Mouse (Mus musculus): ENCODE results near the gene Pde1c. TPM values are rescaled to one million over a fixed set of nuclear protein-coding genes. Genes with fewer than 3 reads are reported as not detected.

Pde1c gene
- total RNA-seq, 1 experiment = 0.18 TPM

- in situ Hi-C loops (cut with MboI; ENCODE audit: low sequenced_read_pairs in 2 of 2, unreplicated experiment in 2 of 2) = no loop called here
- TF ChIP-seq MAFK (IDR thresholded peaks at IDR 0.05; ENCODE audit: insufficient read depth, low read depth, low read length) (no peak), CHD2 (IDR thresholded peaks at IDR 0.05; ENCODE audit: low read depth, low read length) (no peak), ZC3H11A (IDR thresholded peaks at IDR 0.05; ENCODE audit: borderline replicate concordance, low read depth, low read length) (no peak), HCFC1 (IDR thresholded peaks at IDR 0.05; ENCODE audit: borderline replicate concordance, insufficient read depth, low read length) (no peak), ZNF384 (IDR thresholded peaks at IDR 0.05; ENCODE audit: low read depth, low read length) (no peak)
- Histone ChIP-seq H3K4me1 (ENCODE audit: control insufficient read depth in 2 of 2, insufficient read depth in 2 of 2, low read length in 2 of 2, poor library complexity in 1 of 2) (no peaks in the 10 kb centered on the region), H3K9ac (ENCODE audit: insufficient read depth, low read depth, low read length, poor library complexity, severe bottlenecking) (no peak overlapping the region), H3K4me3 (ENCODE audit: insufficient read depth in 1 of 2, low read depth in 1 of 2, low read length in 2 of 2, poor library complexity in 1 of 2, severe bottlenecking in 1 of 2) (no peak overlapping the region), H3K36me3 (ENCODE audit: control insufficient read depth, insufficient read depth, low read length, poor library complexity, severe bottlenecking) (no peaks in the 10 kb centered on the region), H3K27ac (ENCODE audit: insufficient read depth, low read depth, low read length, poor library complexity, severe bottlenecking) (no peak overlapping the region), H3K9me3 (ENCODE audit: control insufficient read depth, insufficient read depth, low read depth, low read length) (no peaks in the 10 kb centered on the region)
- DNase-seq (ENCODE audit: low read depth, low spot score) = no peak
Measured at GRCm38 (mm10) chr6:56335811-56336446, 233.0 kb downstream of the Pde1c start.

GRCm38 (mm10) chr6:56332149-56332548, 236.8 kb downstream of the Pde1c start:
- Histone ChIP-seq H3K9ac (ENCODE audit: insufficient read depth, low read depth, low read length, poor library complexity, severe bottlenecking) (no peak overlapping the region), H3K36me3 (ENCODE audit: control insufficient read depth, insufficient read depth, low read length, poor library complexity, severe bottlenecking) (no peaks in the 10 kb centered on the region), H3K9me3 (ENCODE audit: control insufficient read depth, insufficient read depth, low read depth, low read length) (no peaks in the 10 kb centered on the region), H3K27ac (ENCODE audit: insufficient read depth, low read depth, low read length, poor library complexity, severe bottlenecking) (no peak overlapping the region), H3K4me1 (ENCODE audit: control insufficient read depth in 2 of 2, insufficient read depth in 2 of 2, low read length in 2 of 2, poor library complexity in 1 of 2) (no peaks in the 10 kb centered on the region), H3K4me3 (ENCODE audit: insufficient read depth in 1 of 2, low read depth in 1 of 2, low read length in 2 of 2, poor library complexity in 1 of 2, severe bottlenecking in 1 of 2) (no peak overlapping the region)
- no peak for DNase-seq (ENCODE audit: low read depth, low spot score)
- TF ChIP-seq HCFC1 (IDR thresholded peaks at IDR 0.05; ENCODE audit: borderline replicate concordance, insufficient read depth, low read length) (no peak), MAFK (IDR thresholded peaks at IDR 0.05; ENCODE audit: insufficient read depth, low read depth, low read length) (no peak), ZNF384 (IDR thresholded peaks at IDR 0.05; ENCODE audit: low read depth, low read length) (no peak)
- in situ Hi-C loops (cut with MboI; ENCODE audit: low sequenced_read_pairs in 2 of 2, unreplicated experiment in 2 of 2) = no loop called here

GRCm38 (mm10) chr6:56331432-56331831, 237.5 kb downstream of the Pde1c start:
- H3K9me3 ChIP-seq (ENCODE audit: control insufficient read depth, insufficient read depth, low read depth, low read length) = no peaks in the 10 kb centered on the region
- no peak overlapping the region for H3K9ac ChIP-seq (ENCODE audit: insufficient read depth, low read depth, low read length, poor library complexity, severe bottlenecking)
- H3K36me3 ChIP-seq (ENCODE audit: control insufficient read depth, insufficient read depth, low read length, poor library complexity, severe bottlenecking) = no peaks in the 10 kb centered on the region
- DNase-seq (ENCODE audit: low read depth, low spot score) = no peak
- no peak overlapping the region for H3K27ac ChIP-seq (ENCODE audit: insufficient read depth, low read depth, low read length, poor library complexity, severe bottlenecking)
- in situ Hi-C loops (cut with MboI; ENCODE audit: low sequenced_read_pairs in 2 of 2, unreplicated experiment in 2 of 2) = no loop called here
- no peaks in the 10 kb centered on the region for H3K4me1 ChIP-seq (ENCODE audit: control insufficient read depth in 2 of 2, insufficient read depth in 2 of 2, low read length in 2 of 2, poor library complexity in 1 of 2)
- TF ChIP-seq ZNF384 (IDR thresholded peaks at IDR 0.05; ENCODE audit: low read depth, low read length) (no peak), HCFC1 (IDR thresholded peaks at IDR 0.05; ENCODE audit: borderline replicate concordance, insufficient read depth, low read length) (no peak), MAFK (IDR thresholded peaks at IDR 0.05; ENCODE audit: insufficient read depth, low read depth, low read length) (no peak), CHD2 (IDR thresholded peaks at IDR 0.05; ENCODE audit: low read depth, low read length) (no peak), ZC3H11A (IDR thresholded peaks at IDR 0.05; ENCODE audit: borderline replicate concordance, low read depth, low read length) (no peak)
- H3K4me3 ChIP-seq (ENCODE audit: insufficient read depth in 1 of 2, low read depth in 1 of 2, low read length in 2 of 2, poor library complexity in 1 of 2, severe bottlenecking in 1 of 2) = no peak overlapping the region

- in situ Hi-C loops (cut with MboI; ENCODE audit: low sequenced_read_pairs in 2 of 2, unreplicated experiment in 2 of 2) = no loop called here
- no peaks in the 10 kb centered on the region for H3K9me3 ChIP-seq (ENCODE audit: control insufficient read depth, insufficient read depth, low read depth, low read length)
- no peak overlapping the region for H3K27ac ChIP-seq (ENCODE audit: insufficient read depth, low read depth, low read length, poor library complexity, severe bottlenecking)
- H3K9ac ChIP-seq (ENCODE audit: insufficient read depth, low read depth, low read length, poor library complexity, severe bottlenecking) = no peak overlapping the region
- no peak for DNase-seq (ENCODE audit: low read depth, low spot score)
- no peaks in the 10 kb centered on the region for H3K4me1 ChIP-seq (ENCODE audit: control insufficient read depth in 2 of 2, insufficient read depth in 2 of 2, low read length in 2 of 2, poor library complexity in 1 of 2)
- no peak for TF ChIP-seq MAFK (IDR thresholded peaks at IDR 0.05; ENCODE audit: insufficient read depth, low read depth, low read length)
- TF ChIP-seq ZC3H11A (IDR thresholded peaks at IDR 0.05; ENCODE audit: borderline replicate concordance, low read depth, low read length) = no peak
- no peak for TF ChIP-seq ZNF384 (IDR thresholded peaks at IDR 0.05; ENCODE audit: low read depth, low read length)
- no peak for TF ChIP-seq CHD2 (IDR thresholded peaks at IDR 0.05; ENCODE audit: low read depth, low read length)
- no peak for TF ChIP-seq HCFC1 (IDR thresholded peaks at IDR 0.05; ENCODE audit: borderline replicate concordance, insufficient read depth, low read length)
- no peaks in the 10 kb centered on the region for H3K36me3 ChIP-seq (ENCODE audit: control insufficient read depth, insufficient read depth, low read length, poor library complexity, severe bottlenecking)
- H3K4me3 ChIP-seq (ENCODE audit: insufficient read depth in 1 of 2, low read depth in 1 of 2, low read length in 2 of 2, poor library complexity in 1 of 2, severe bottlenecking in 1 of 2) = no peak overlapping the region
Measured at GRCm38 (mm10) chr6:56328103-56328502, 240.8 kb downstream of the Pde1c start.

- no peak overlapping the region for H3K27ac ChIP-seq (ENCODE audit: insufficient read depth, low read depth, low read length, poor library complexity, severe bottlenecking)
Measured at GRCm38 (mm10) chr6:56322799-56323198, 246.1 kb downstream of the Pde1c start.

More at GRCm38 (mm10) chr6:56322799-56323198, 246.1 kb downstream of the Pde1c start:
- TF ChIP-seq ZNF384 (IDR thresholded peaks at IDR 0.05; ENCODE audit: low read depth, low read length) (no peak), HCFC1 (IDR thresholded peaks at IDR 0.05; ENCODE audit: borderline replicate concordance, insufficient read depth, low read length) (no peak), ZC3H11A (IDR thresholded peaks at IDR 0.05; ENCODE audit: borderline replicate concordance, low read depth, low read length) (no peak), CHD2 (IDR thresholded peaks at IDR 0.05; ENCODE audit: low read depth, low read length) (no peak), MAFK (IDR thresholded peaks at IDR 0.05; ENCODE audit: insufficient read depth, low read depth, low read length) (no peak)
- no peak for DNase-seq (ENCODE audit: low read depth, low spot score)
- H3K9ac ChIP-seq (ENCODE audit: insufficient read depth, low read depth, low read length, poor library complexity, severe bottlenecking) = no peak overlapping the region
- no peaks in the 10 kb centered on the region for H3K9me3 ChIP-seq (ENCODE audit: control insufficient read depth, insufficient read depth, low read depth, low read length)
- no peaks in the 10 kb centered on the region for H3K36me3 ChIP-seq (ENCODE audit: control insufficient read depth, insufficient read depth, low read length, poor library complexity, severe bottlenecking)
- in situ Hi-C loops (cut with MboI; ENCODE audit: low sequenced_read_pairs in 2 of 2, unreplicated experiment in 2 of 2) = no loop called here
- H3K4me1 ChIP-seq (ENCODE audit: control insufficient read depth in 2 of 2, insufficient read depth in 2 of 2, low read length in 2 of 2, poor library complexity in 1 of 2) = no peaks in the 10 kb centered on the region
- H3K4me3 ChIP-seq (ENCODE audit: insufficient read depth in 1 of 2, low read depth in 1 of 2, low read length in 2 of 2, poor library complexity in 1 of 2, severe bottlenecking in 1 of 2) = no peak overlapping the region

All from ES-E14 (cell line).